Mouse (Mus musculus): ENCODE measurements at regions not wholly inside any gene's neighbourhood (a gene's known extent, or its start where the extent isn't known, plus 50 kb on each side); places are given as distances from the start of the nearest gene placed in this dataset.

- Histone ChIP-seq H3K4me2 (ENCODE audit: low read depth, low read length) (no peak overlapping the region), H3K27ac (ENCODE audit: low read depth) (no peak overlapping the region), H3K4me3 (ENCODE audit: low read depth, low read length) (no peak overlapping the region), H3K9ac (replicated peaks) (no peak overlapping the region), H3K36me3 (replicated peaks; ENCODE audit: insufficient read depth, low read length) (no peaks in the 10 kb centered on the region), H3K9me3 (ENCODE audit: low read length) (no peaks in the 10 kb centered on the region), H3K4me1 (ENCODE audit: insufficient read depth) (no peaks in the 10 kb centered on the region), H3K27me3 (ENCODE audit: insufficient read depth, low read length) (no peaks in the 10 kb centered on the region)
- WGBS (ENCODE audit: insufficient replicate concordance): 41% methylated on average over 4 of the region's 4 CpGs
- ATAC-seq: no peak
- DNase-seq: no peak
- TF ChIP-seq EP300 (IDR thresholded peaks at IDR 0.05; ENCODE audit: low read depth) (no peak), CTCF (IDR thresholded peaks at IDR 0.05; ENCODE audit: low read depth) (no peak)
Measured at GRCm38 (mm10) chr11:111843728-111844258, 777.8 kb downstream of the Kcnj2 start.

- WGBS (ENCODE audit: insufficient replicate concordance): 53% methylated on average over 7 of the region's 7 CpGs
Measured at GRCm38 (mm10) chr11:111844382-111845027, 778.5 kb downstream of the Kcnj2 start.

GRCm38 (mm10) chr11:111857288-111857687 is 791.3 kb downstream of the Kcnj2 start:
- no peak overlapping the region for H3K4me3 ChIP-seq (ENCODE audit: low read depth, low read length)
- ATAC-seq: no peak
- 49% methylated on average over 2 of the region's 2 CpGs for WGBS (ENCODE audit: insufficient replicate concordance)

More at GRCm38 (mm10) chr11:111844382-111845027, 778.5 kb downstream of the Kcnj2 start:
- ATAC-seq: no peak
- no peaks in the 10 kb centered on the region for H3K36me3 ChIP-seq (replicated peaks; ENCODE audit: insufficient read depth, low read length)
- no peaks in the 10 kb centered on the region for H3K9me3 ChIP-seq (ENCODE audit: low read length)
- no peaks in the 10 kb centered on the region for H3K27me3 ChIP-seq (ENCODE audit: insufficient read depth, low read length)
- no peak for DNase-seq
- no peak overlapping the region for H3K9ac ChIP-seq (replicated peaks)
- H3K4me2 ChIP-seq (ENCODE audit: low read depth, low read length): no peak overlapping the region
- no peaks in the 10 kb centered on the region for H3K4me1 ChIP-seq (ENCODE audit: insufficient read depth)
- H3K27ac ChIP-seq (ENCODE audit: low read depth): no peak overlapping the region
- TF ChIP-seq CTCF (IDR thresholded peaks at IDR 0.05; ENCODE audit: low read depth) (no peak), EP300 (IDR thresholded peaks at IDR 0.05; ENCODE audit: low read depth) (no peak)
- H3K4me3 ChIP-seq (ENCODE audit: low read depth, low read length): no peak overlapping the region

GRCm38 (mm10) chr11:111858111-111858510 is 792.1 kb downstream of the Kcnj2 start:
- Histone ChIP-seq H3K4me1 (ENCODE audit: insufficient read depth) (no peaks in the 10 kb centered on the region), H3K27ac (ENCODE audit: low read depth) (no peak overlapping the region), H3K9me3 (ENCODE audit: low read length) (no peaks in the 10 kb centered on the region), H3K27me3 (ENCODE audit: insufficient read depth, low read length) (no peaks in the 10 kb centered on the region), H3K36me3 (replicated peaks; ENCODE audit: insufficient read depth, low read length) (no peaks in the 10 kb centered on the region), H3K4me3 (ENCODE audit: low read depth, low read length) (no peak overlapping the region), H3K9ac (replicated peaks) (no peak overlapping the region), H3K4me2 (ENCODE audit: low read depth, low read length) (no peak overlapping the region)
- no peak for ATAC-seq
- DNase-seq: no peak
- TF ChIP-seq EP300 (IDR thresholded peaks at IDR 0.05; ENCODE audit: low read depth): no peak
- no peak for TF ChIP-seq CTCF (IDR thresholded peaks at IDR 0.05; ENCODE audit: low read depth)
- WGBS (ENCODE audit: insufficient replicate concordance): 42% methylated on average over 5 of the region's 5 CpGs

More at GRCm38 (mm10) chr11:111857288-111857687, 791.3 kb downstream of the Kcnj2 start:
- no peaks in the 10 kb centered on the region for H3K4me1 ChIP-seq (ENCODE audit: insufficient read depth)
- TF ChIP-seq EP300 (IDR thresholded peaks at IDR 0.05; ENCODE audit: low read depth): no peak
- no peak for TF ChIP-seq CTCF (IDR thresholded peaks at IDR 0.05; ENCODE audit: low read depth)
- no peak overlapping the region for H3K4me2 ChIP-seq (ENCODE audit: low read depth, low read length)
- H3K27me3 ChIP-seq (ENCODE audit: insufficient read depth, low read length): no peaks in the 10 kb centered on the region
- H3K36me3 ChIP-seq (replicated peaks; ENCODE audit: insufficient read depth, low read length): no peaks in the 10 kb centered on the region
- H3K9ac ChIP-seq (replicated peaks): no peak overlapping the region
- no peak for DNase-seq
- H3K9me3 ChIP-seq (ENCODE audit: low read length): no peaks in the 10 kb centered on the region
- H3K27ac ChIP-seq (ENCODE audit: low read depth): no peak overlapping the region

- Histone ChIP-seq H3K4me3 (ENCODE audit: low read depth, low read length) (no peak overlapping the region), H3K4me2 (ENCODE audit: low read depth, low read length) (no peak overlapping the region), H3K27ac (ENCODE audit: low read depth) (no peak overlapping the region), H3K9me3 (ENCODE audit: low read length) (no peaks in the 10 kb centered on the region), H3K9ac (replicated peaks) (no peak overlapping the region), H3K36me3 (replicated peaks; ENCODE audit: insufficient read depth, low read length) (no peaks in the 10 kb centered on the region), H3K27me3 (ENCODE audit: insufficient read depth, low read length) (no peaks in the 10 kb centered on the region), H3K4me1 (ENCODE audit: insufficient read depth) (no peaks in the 10 kb centered on the region)
- 55% methylated on average over 1 of the region's 1 CpGs for WGBS (ENCODE audit: insufficient replicate concordance)
- ATAC-seq: no peak
- no peak for DNase-seq
- TF ChIP-seq CTCF (IDR thresholded peaks at IDR 0.05; ENCODE audit: low read depth) (no peak), EP300 (IDR thresholded peaks at IDR 0.05; ENCODE audit: low read depth) (no peak)
Measured at GRCm38 (mm10) chr11:111865143-111865542, 799.2 kb downstream of the Kcnj2 start.

- H3K36me3 ChIP-seq (replicated peaks; ENCODE audit: insufficient read depth, low read length): no peaks in the 10 kb centered on the region
- DNase-seq (no peak), ATAC-seq (no peak)
- no peak overlapping the region for H3K4me2 ChIP-seq (ENCODE audit: low read depth, low read length)
- H3K9me3 ChIP-seq (ENCODE audit: low read length): no peaks in the 10 kb centered on the region
- H3K4me3 ChIP-seq (ENCODE audit: low read depth, low read length): no peak overlapping the region
- no peak overlapping the region for H3K27ac ChIP-seq (ENCODE audit: low read depth)
- no peaks in the 10 kb centered on the region for H3K4me1 ChIP-seq (ENCODE audit: insufficient read depth)
- H3K27me3 ChIP-seq (ENCODE audit: insufficient read depth, low read length): no peaks in the 10 kb centered on the region
- no peak overlapping the region for H3K9ac ChIP-seq (replicated peaks)
- 81% methylated on average over 4 of the region's 4 CpGs for WGBS (ENCODE audit: insufficient replicate concordance)
- no peak for TF ChIP-seq CTCF (IDR thresholded peaks at IDR 0.05; ENCODE audit: low read depth)
- no peak for TF ChIP-seq EP300 (IDR thresholded peaks at IDR 0.05; ENCODE audit: low read depth)
Measured at GRCm38 (mm10) chr11:111875406-111875805, 809.4 kb downstream of the Kcnj2 start.
